Mouse (Mus musculus): ENCODE results near the gene Bcl9.

DNA sequence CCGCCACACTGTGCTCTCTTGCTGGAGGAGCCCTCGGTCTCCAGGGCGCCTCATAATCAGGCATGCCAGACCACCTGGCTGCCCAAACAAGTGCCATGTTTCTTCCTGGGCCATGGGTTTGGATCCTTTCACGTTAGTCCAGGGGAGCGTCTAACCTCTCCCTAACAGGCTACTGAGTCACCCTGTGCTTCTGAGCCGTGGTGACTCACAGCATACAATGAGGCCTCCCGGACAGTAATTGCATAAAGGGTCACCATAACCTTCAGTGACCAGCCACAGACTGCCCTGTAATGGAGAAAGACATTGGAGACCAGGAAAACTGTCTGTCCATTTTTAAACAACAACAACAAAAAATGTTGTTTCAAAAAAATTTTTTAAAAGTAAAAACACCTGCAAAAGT is 2.7 kb upstream of the Bcl9 start:
- no peak for TF ChIP-seq CTCF (IDR thresholded peaks at IDR 0.05; ENCODE audit: control insufficient read depth, insufficient read depth, insufficient replicate concordance, low read depth, low read length)
- TF ChIP-seq POLR2A (IDR thresholded peaks at IDR 0.05; ENCODE audit: control insufficient read depth, low read depth, low read length), result no peak
